Mouse (Mus musculus) midbrain, embryonic 15.5 days (tissue): ENCODE measurements around the gene Spint2. TPM values are rescaled to one million over a fixed set of nuclear protein-coding genes. Genes with fewer than 3 reads are reported as not detected.

ENCODE experiments used
- ATAC-seq: fragments of 200-750 bp; cut with Nextera tagmentation; replicated peaks from 2 replicates; pipeline ENCODE4 v1.8.0; 2017; ENCODE audit warnings: moderate TSS enrichment
- H3K27ac ChIP-seq: fragments of 300-500 bp; sonication (generic); 2 replicates; pipeline ENCODE4 v1.5.1; 2015; ENCODE audit warnings: mild to moderate bottlenecking, inconsistent platforms
- H3K27me3 ChIP-seq: fragments of 300-500 bp; sonication (generic); replicated peaks from 2 replicates; pipeline ENCODE4 v1.6.1; 2015; ENCODE audit warnings: inconsistent platforms
- H3K36me3 ChIP-seq: fragments of 300-500 bp; sonication (generic); replicated peaks from 2 replicates; pipeline ENCODE4 v1.6.1; 2015; ENCODE audit warnings: inconsistent platforms
- H3K4me1 ChIP-seq: fragments of 300-500 bp; sonication (generic); 2 replicates; pipeline ENCODE4 v1.6.1; 2015; ENCODE audit warnings: inconsistent platforms
- H3K4me2 ChIP-seq: fragments of 300-500 bp; sonication (generic); 2 replicates; pipeline ENCODE4 v1.6.1; 2015; ENCODE audit warnings: inconsistent platforms, mild to moderate bottlenecking, moderate library complexity
- H3K4me3 ChIP-seq: fragments of 300-500 bp; sonication (generic); 2 replicates; pipeline ENCODE4 v1.5.1; 2015; ENCODE audit warnings: mild to moderate bottlenecking, inconsistent platforms
- H3K9ac ChIP-seq: fragments of 300-500 bp; sonication (generic); 2 replicates; pipeline ENCODE4 v1.6.1; 2015; ENCODE audit warnings: mild to moderate bottlenecking, inconsistent platforms
- H3K9me3 ChIP-seq: fragments of 300-500 bp; sonication (generic); 2 replicates; pipeline ENCODE4 v1.6.1; 2016; ENCODE audit warnings: inconsistent platforms
- WGBS: fragments of 180-500 bp; shearing (Covaris S2); methylation state at CpG from one replicate; pipeline ENCODE4 v1.1.7; 2015; ENCODE audit warnings: mixed read lengths; 5-methylcytosine and 5-hydroxymethylcytosine counted together
- polyA plus RNA-seq: library from polyadenylated mRNA; unstranded; fragments of >200 nt; fragmentation: Nextera tagmentation; extraction: Ambion mirVana; gene quantifications from 2 replicates; pipeline ENCODE4 v1.2.1, GENCODE M21; 2015

The Spint2 gene
- polyA plus RNA-seq, 1 experiment from 2014 or later: 77.3 TPM

GRCm38 (mm10) chr7:29296998-29297397 lies 15.3 kb upstream of the Spint2 start:
- H3K36me3 ChIP-seq: no peaks in the 10 kb centered on the region
- no peaks in the 10 kb centered on the region for H3K9me3 ChIP-seq
- WGBS: 13% methylated on average over 10 of the region's 10 CpGs
- no peak overlapping the region for H3K4me3 ChIP-seq
- no peak overlapping the region for H3K9ac ChIP-seq
- H3K4me1 ChIP-seq: peaks cover 11% of the 10 kb centered on the region
- no peak overlapping the region for H3K27ac ChIP-seq
- ATAC-seq: no peak
- H3K27me3 ChIP-seq: no peaks in the 10 kb centered on the region
- H3K4me2 ChIP-seq: no peak overlapping the region

GRCm38 (mm10) chr7:29295861-29296647 lies 14.3 kb upstream of the Spint2 start:
- no peak for ATAC-seq
- no peaks in the 10 kb centered on the region for H3K27me3 ChIP-seq
- no peak overlapping the region for H3K4me2 ChIP-seq
- H3K4me3 ChIP-seq: no peak overlapping the region
- no peaks in the 10 kb centered on the region for H3K9me3 ChIP-seq
- no peak overlapping the region for H3K9ac ChIP-seq
- H3K27ac ChIP-seq: no peak overlapping the region
- WGBS: 82% methylated on average over 24 of the region's 24 CpGs
- H3K36me3 ChIP-seq: no peaks in the 10 kb centered on the region
- peaks cover 12% of the 10 kb centered on the region for H3K4me1 ChIP-seq

- Histone ChIP-seq H3K9ac (no peak overlapping the region), H3K4me2 (no peak overlapping the region), H3K36me3 (no peaks in the 10 kb centered on the region), H3K4me1 (peaks cover 16% of the 10 kb centered on the region), H3K27ac (no peak overlapping the region), H3K4me3 (no peak overlapping the region), H3K9me3 (no peaks in the 10 kb centered on the region), H3K27me3 (no peaks in the 10 kb centered on the region)
- no peak for ATAC-seq
- WGBS: 63% methylated on average over 13 of the region's 13 CpGs
Observed at GRCm38 (mm10) chr7:29294111-29294761, 12.5 kb upstream of the Spint2 start.

GRCm38 (mm10) chr7:29293131-29294065 lies 11.7 kb upstream of the Spint2 start:
- 28% methylated on average over 19 of the region's 19 CpGs for WGBS
- Histone ChIP-seq H3K9me3 (no peaks in the 10 kb centered on the region), H3K36me3 (no peaks in the 10 kb centered on the region), H3K4me2 (no peak overlapping the region), H3K27ac (0 out of 2 replicates have a peak overlapping the region, but pooled peaks have one; percentile 42), H3K4me3 (no peak overlapping the region), H3K9ac (no peak overlapping the region; the same call in 1 of the 2 replicates), H3K27me3 (no peaks in the 10 kb centered on the region), H3K4me1 (peaks cover 24% of the 10 kb centered on the region)
- no peak for ATAC-seq

- Histone ChIP-seq H3K36me3 (no peaks in the 10 kb centered on the region), H3K4me2 (no peak overlapping the region), H3K27me3 (no peaks in the 10 kb centered on the region), H3K4me3 (no peak overlapping the region), H3K9me3 (no peaks in the 10 kb centered on the region), H3K9ac (no peak overlapping the region), H3K27ac (0 out of 2 replicates have a peak overlapping the region, but pooled peaks have one; percentile 42), H3K4me1 (peaks cover 24% of the 10 kb centered on the region)
- 23% methylated on average over 8 of the region's 8 CpGs for WGBS
- no peak for ATAC-seq
Observed at GRCm38 (mm10) chr7:29292458-29293098, 10.9 kb upstream of the Spint2 start.

- H3K9ac ChIP-seq: no peak overlapping the region
- peaks cover 24% of the 10 kb centered on the region for H3K4me1 ChIP-seq
- WGBS: 24% methylated on average over 6 of the region's 7 CpGs
- H3K36me3 ChIP-seq: no peaks in the 10 kb centered on the region
- ATAC-seq: 0 out of 2 replicates have a peak, but pooled peaks have one; percentile 37
- H3K27ac ChIP-seq: no peak overlapping the region
- no peak overlapping the region for H3K4me2 ChIP-seq
- H3K27me3 ChIP-seq: no peaks in the 10 kb centered on the region
- no peak overlapping the region for H3K4me3 ChIP-seq
- H3K9me3 ChIP-seq: no peaks in the 10 kb centered on the region
Observed at GRCm38 (mm10) chr7:29291616-29292457, 10.1 kb upstream of the Spint2 start.

GRCm38 (mm10) chr7:29290691-29291485 lies 9.2 kb upstream of the Spint2 start:
- no peak overlapping the region for H3K4me3 ChIP-seq
- no peak for ATAC-seq
- H3K27me3 ChIP-seq: no peaks in the 10 kb centered on the region
- H3K9ac ChIP-seq: no peak overlapping the region
- H3K36me3 ChIP-seq: no peaks in the 10 kb centered on the region
- no peaks in the 10 kb centered on the region for H3K9me3 ChIP-seq
- 29% methylated on average over 11 of the region's 11 CpGs for WGBS
- H3K4me1 ChIP-seq: peaks cover 24% of the 10 kb centered on the region
- H3K4me2 ChIP-seq: no peak overlapping the region
- no peak overlapping the region for H3K27ac ChIP-seq

- peak overlapping the region; percentile 91; the same call in 1 of the 2 replicates for H3K4me2 ChIP-seq
- no peaks in the 10 kb centered on the region for H3K9me3 ChIP-seq
- peak overlapping the region; percentile 47; the same call in 1 of the 2 replicates for H3K4me3 ChIP-seq
- H3K27me3 ChIP-seq: no peaks in the 10 kb centered on the region; the same call in 1 of the 2 replicates
- no peak for ATAC-seq
- H3K9ac ChIP-seq: no peak overlapping the region
- 84% methylated on average over 6 of the region's 6 CpGs for WGBS
- H3K27ac ChIP-seq: no peak overlapping the region
- H3K36me3 ChIP-seq: no peaks in the 10 kb centered on the region
- H3K4me1 ChIP-seq: peaks cover 24% of the 10 kb centered on the region
Observed at GRCm38 (mm10) chr7:29289856-29290255, 8.1 kb upstream of the Spint2 start.

GRCm38 (mm10) chr7:29288942-29289638 lies 7.4 kb upstream of the Spint2 start, which contains the start of gene Ppp1r14a:
Ppp1r14a (plus strand) TSS chr7:29289308.
- Histone ChIP-seq H3K4me3 (peak within 1 kb of the TSS; percentile 47), H3K9me3 (no peaks in the 10 kb centered on the region), H3K27me3 (peaks cover 3% of the 10 kb centered on the region; the same call in 1 of the 2 replicates), H3K36me3 (no peaks in the 10 kb centered on the region), H3K4me1 (peaks cover 24% of the 10 kb centered on the region), H3K9ac (peak within 1 kb of the TSS; percentile 45), H3K4me2 (peak within 1 kb of the TSS; percentile 91), H3K27ac (no peak within 1 kb of the TSS)
- ATAC-seq: peak; percentile 19; the same call in 1 of the 2 replicates
- WGBS: 2% methylated on average over 57 of the region's 59 CpGs

- Histone ChIP-seq H3K4me2 (no peak overlapping the region), H3K4me1 (peaks cover 20% of the 10 kb centered on the region), H3K9me3 (no peaks in the 10 kb centered on the region), H3K36me3 (no peaks in the 10 kb centered on the region), H3K9ac (no peak overlapping the region), H3K27ac (no peak overlapping the region), H3K27me3 (peaks cover 6% of the 10 kb centered on the region; the same call in 1 of the 2 replicates), H3K4me3 (no peak overlapping the region)
- ATAC-seq: no peak
- 90% methylated on average over 2 of the region's 2 CpGs for WGBS
Observed at GRCm38 (mm10) chr7:29288079-29288478, 6.4 kb upstream of the Spint2 start.
